In genomic region chr11:109698740-109699139, GRCm38 (mm10) we compare ENCODE assay signal across 26 mouse cellular contexts. TPM values are rescaled to one million over a fixed set of nuclear protein-coding genes. Genes with fewer than 3 reads are reported as not detected.
DNase-seq lines count a peak whose midpoint lies in the region; ATAC-seq lines count a peak whose summit lies in the region.
"Had no signal": no experiment of that assay in that cellular context is flagged by ENCODE, and none has a peak within 500 bp of the region (broad histone marks: within the 10 kb centered on the region; RNA-seq: fewer than 3 reads in every experiment).

No protein-coding gene starts in this region.

- no peaks in the 10 kb centered on the region for H3K27me3 ChIP-seq in embryonic facial prominence, embryonic 14.5 days (replicated peaks; ENCODE audit: control insufficient read depth, insufficient read depth, low read length)
- no peaks in the 10 kb centered on the region for H3K27me3 ChIP-seq in embryonic facial prominence, embryonic 10.5 days (replicated peaks; ENCODE audit: low read depth, poor library complexity, severe bottlenecking)
- no peaks in the 10 kb centered on the region for H3K27me3 ChIP-seq in midbrain, embryonic 11.5 days (ENCODE audit: control insufficient read depth, insufficient read depth, low read length)
- no peaks in the 10 kb centered on the region for H3K27me3 ChIP-seq in midbrain, embryonic 10.5 days (ENCODE audit: low read depth, poor library complexity, severe bottlenecking)
- H3K27me3 ChIP-seq: embryonic facial prominence, embryonic 15.5 days; forebrain, embryonic 12.5 days; heart, embryonic 12.5 days; heart, embryonic 15.5 days; hindbrain, embryonic 13.5 days; intestine, embryonic 15.5 days had no signal

- 77% methylated on average over 10 of the region's 10 CpGs for WGBS in embryonic facial prominence, embryonic 14.5 days
- WGBS in embryonic facial prominence, embryonic 10.5 days = 88% methylated on average over 10 of the region's 10 CpGs
- WGBS in midbrain, embryonic 11.5 days = 88% methylated on average over 10 of the region's 10 CpGs
- WGBS in midbrain, embryonic 10.5 days = 90% methylated on average over 10 of the region's 10 CpGs

- no peak overlapping the region for H3K4me2 ChIP-seq in embryonic facial prominence, embryonic 14.5 days (ENCODE audit: low read depth, low read length)
- H3K4me2 ChIP-seq in midbrain, embryonic 11.5 days = no peak overlapping the region
- H3K4me2 ChIP-seq: embryonic facial prominence, embryonic 15.5 days; forebrain, embryonic 12.5 days; heart, embryonic 12.5 days; heart, embryonic 15.5 days; hindbrain, embryonic 13.5 days; intestine, embryonic 15.5 days had no signal

- ATAC-seq in embryonic facial prominence, embryonic 14.5 days (ENCODE audit: low read depth) = no peak
- ATAC-seq in midbrain, embryonic 11.5 days (ENCODE audit: low FRiP score) = no peak
- ATAC-seq: CD4-positive, CD25-positive, alpha-beta regulatory T cell, adult 4 months; forebrain, embryonic 16.5 days; hindbrain, embryonic 16.5 days; intestine, embryonic 15.5 days had no signal

- peak; percentile 20 for DNase-seq in embryonic facial prominence, embryonic 14.5 days (ENCODE audit: low spot score)
- DNase-seq in embryonic facial prominence, embryonic 10.5 days (ENCODE audit: low spot score) = no peak
- peak; percentile 19 for DNase-seq in midbrain, embryonic 11.5 days (ENCODE audit: low spot score, missing footprints)
- no peak for DNase-seq in midbrain, embryonic 10.5 days (ENCODE audit: low spot score)
- DNase-seq in urinary bladder, postnatal 25 days (ENCODE audit: low spot score) = peak; percentile 12
- DNase-seq in urinary bladder, postnatal 10 days (ENCODE audit: low spot score) = no peak
- no peak for DNase-seq in ovary, postnatal 36 days (ENCODE audit: low spot score)
- DNase-seq: cerebellum, adult 11-12 months; cerebellum, adult 8-10 months; cerebellum, postnatal 10 days; cerebellum, postnatal 36 days; embryo, embryonic 11 days; gastrocnemius, postnatal 25 days; heart, adult 18-20 months; heart, postnatal 10 days; heart, postnatal 36 days had no signal

- H3K27ac ChIP-seq in embryonic facial prominence, embryonic 14.5 days (replicated peaks; ENCODE audit: low read depth, low read length) = no peak overlapping the region
- H3K27ac ChIP-seq in embryonic facial prominence, embryonic 10.5 days (replicated peaks) = no peak overlapping the region
- H3K27ac ChIP-seq in midbrain, embryonic 11.5 days (ENCODE audit: low read depth, low read length) = no peak overlapping the region
- H3K27ac ChIP-seq in midbrain, embryonic 10.5 days (replicated peaks) = no peak overlapping the region
- H3K27ac ChIP-seq: embryonic facial prominence, embryonic 15.5 days; forebrain, embryonic 12.5 days; heart, embryonic 15.5 days; hindbrain, embryonic 10.5 days; hindbrain, embryonic 13.5 days; intestine, embryonic 15.5 days had no signal

- 0 out of 2 replicates have a peak, but pooled peaks cover 3% of the 10 kb centered on the region for H3K9me3 ChIP-seq in embryonic facial prominence, embryonic 14.5 days (ENCODE audit: control insufficient read depth, low read length)
- no peaks in the 10 kb centered on the region for H3K9me3 ChIP-seq in embryonic facial prominence, embryonic 10.5 days
- no peaks in the 10 kb centered on the region for H3K9me3 ChIP-seq in midbrain, embryonic 11.5 days (ENCODE audit: control insufficient read depth, low read length)
- no peaks in the 10 kb centered on the region for H3K9me3 ChIP-seq in midbrain, embryonic 10.5 days (replicated peaks)
- H3K9me3 ChIP-seq: embryonic facial prominence, embryonic 15.5 days; forebrain, embryonic 12.5 days; heart, embryonic 15.5 days; hindbrain, embryonic 10.5 days; hindbrain, embryonic 13.5 days; intestine, embryonic 15.5 days had no signal

- H3K9ac ChIP-seq in embryonic facial prominence, embryonic 14.5 days (ENCODE audit: low read depth, low read length) = no peak overlapping the region
- no peak overlapping the region for H3K9ac ChIP-seq in midbrain, embryonic 11.5 days (ENCODE audit: low read length)
- H3K9ac ChIP-seq: embryonic facial prominence, embryonic 15.5 days; forebrain, embryonic 12.5 days; heart, embryonic 12.5 days; heart, embryonic 15.5 days; hindbrain, embryonic 13.5 days; intestine, embryonic 15.5 days had no signal

- H3K36me3 ChIP-seq in embryonic facial prominence, embryonic 14.5 days (ENCODE audit: control insufficient read depth, insufficient read depth, low read length) = no peaks in the 10 kb centered on the region
- H3K36me3 ChIP-seq in embryonic facial prominence, embryonic 10.5 days (replicated peaks) = no peaks in the 10 kb centered on the region
- H3K36me3 ChIP-seq in midbrain, embryonic 11.5 days (ENCODE audit: control insufficient read depth, insufficient read depth, low read length) = no peaks in the 10 kb centered on the region
- H3K36me3 ChIP-seq in midbrain, embryonic 10.5 days = no peaks in the 10 kb centered on the region
- H3K36me3 ChIP-seq: embryonic facial prominence, embryonic 15.5 days; forebrain, embryonic 12.5 days; heart, embryonic 12.5 days; heart, embryonic 15.5 days; hindbrain, embryonic 10.5 days; hindbrain, embryonic 13.5 days; intestine, embryonic 15.5 days had no signal

- 0 out of 2 replicates have a peak, but pooled peaks cover 4% of the 10 kb centered on the region for H3K4me1 ChIP-seq in embryonic facial prominence, embryonic 14.5 days (ENCODE audit: control insufficient read depth, insufficient read depth, low read length)
- peaks cover 6% of the 10 kb centered on the region for H3K4me1 ChIP-seq in embryonic facial prominence, embryonic 10.5 days
- no peaks in the 10 kb centered on the region for H3K4me1 ChIP-seq in midbrain, embryonic 11.5 days (ENCODE audit: control insufficient read depth, insufficient read depth, low read length)
- H3K4me1 ChIP-seq in midbrain, embryonic 10.5 days = peaks cover 6% of the 10 kb centered on the region
- H3K4me1 ChIP-seq: forebrain, embryonic 12.5 days; heart, embryonic 15.5 days; hindbrain, embryonic 13.5 days; intestine, embryonic 15.5 days had no signal

- no peak overlapping the region for H3K4me3 ChIP-seq in embryonic facial prominence, embryonic 14.5 days (ENCODE audit: low read depth, low read length)
- no peak overlapping the region for H3K4me3 ChIP-seq in embryonic facial prominence, embryonic 10.5 days
- no peak overlapping the region for H3K4me3 ChIP-seq in midbrain, embryonic 11.5 days (ENCODE audit: low read depth, low read length)
- H3K4me3 ChIP-seq in midbrain, embryonic 10.5 days = no peak overlapping the region
- H3K4me3 ChIP-seq: embryonic facial prominence, embryonic 15.5 days; forebrain, embryonic 12.5 days; heart, embryonic 12.5 days; heart, embryonic 15.5 days; hindbrain, embryonic 10.5 days; hindbrain, embryonic 13.5 days; intestine, embryonic 15.5 days had no signal

RNA-seq across cellular contexts. Expression of gene Fam20a, which starts 23.3 kb away (rescaled TPM):
- 6.2 and 7.3 TPM in 2 replicates for polyA plus RNA-seq in embryonic facial prominence, embryonic 14.5 days (2014; fragmentation: Nextera tagmentation; extraction: Ambion mirVana)
- polyA plus RNA-seq in embryonic facial prominence, embryonic 10.5 days (2016; fragmentation: Nextera tagmentation; extraction: Ambion mirVana) = 0.69 and 1.1 TPM in 2 replicates
- polyA plus RNA-seq in midbrain, embryonic 11.5 days (2014; fragmentation: Nextera tagmentation; extraction: Ambion mirVana) = 1.9 and 2.7 TPM in 2 replicates
- 1.4 and 2.3 TPM in 2 replicates for polyA plus RNA-seq in midbrain, embryonic 10.5 days (2016; fragmentation: Nextera tagmentation; extraction: Ambion mirVana)

RNA-seq across cellular contexts. Expression of gene Prkar1a, which starts 49.5 kb away (rescaled TPM):
- 432 and 435 TPM in 2 replicates for polyA plus RNA-seq in embryonic facial prominence, embryonic 14.5 days (2014; fragmentation: Nextera tagmentation; extraction: Ambion mirVana)
- 328 and 349 TPM in 2 replicates for polyA plus RNA-seq in embryonic facial prominence, embryonic 10.5 days (2016; fragmentation: Nextera tagmentation; extraction: Ambion mirVana)
- 435 and 478 TPM in 2 replicates for polyA plus RNA-seq in midbrain, embryonic 11.5 days (2014; fragmentation: Nextera tagmentation; extraction: Ambion mirVana)
- polyA plus RNA-seq in midbrain, embryonic 10.5 days (2016; fragmentation: Nextera tagmentation; extraction: Ambion mirVana) = 309 and 361 TPM in 2 replicates

Comparison
In these comparisons a context has a peak if more than half of its experiments do, and no peak if none do; other contexts are left out.
1. DNase-seq: peak in embryonic facial prominence, embryonic 14.5 days (single experiment), midbrain, embryonic 11.5 days (single experiment) and urinary bladder, postnatal 25 days (single experiment); none in embryonic facial prominence, embryonic 10.5 days (single experiment), midbrain, embryonic 10.5 days (single experiment), urinary bladder, postnatal 10 days (single experiment) and ovary, postnatal 36 days (single experiment).